Mouse (Mus musculus): Measurements from ENCODE around the gene Cfap57.

The Cfap57 gene

GRCm38 (mm10) chr4:118564062-118564925 lies 56.3 kb downstream of the Cfap57 start:
- no peak for DNase-seq (ENCODE audit: low spot score in 2 of 2)

DNA sequence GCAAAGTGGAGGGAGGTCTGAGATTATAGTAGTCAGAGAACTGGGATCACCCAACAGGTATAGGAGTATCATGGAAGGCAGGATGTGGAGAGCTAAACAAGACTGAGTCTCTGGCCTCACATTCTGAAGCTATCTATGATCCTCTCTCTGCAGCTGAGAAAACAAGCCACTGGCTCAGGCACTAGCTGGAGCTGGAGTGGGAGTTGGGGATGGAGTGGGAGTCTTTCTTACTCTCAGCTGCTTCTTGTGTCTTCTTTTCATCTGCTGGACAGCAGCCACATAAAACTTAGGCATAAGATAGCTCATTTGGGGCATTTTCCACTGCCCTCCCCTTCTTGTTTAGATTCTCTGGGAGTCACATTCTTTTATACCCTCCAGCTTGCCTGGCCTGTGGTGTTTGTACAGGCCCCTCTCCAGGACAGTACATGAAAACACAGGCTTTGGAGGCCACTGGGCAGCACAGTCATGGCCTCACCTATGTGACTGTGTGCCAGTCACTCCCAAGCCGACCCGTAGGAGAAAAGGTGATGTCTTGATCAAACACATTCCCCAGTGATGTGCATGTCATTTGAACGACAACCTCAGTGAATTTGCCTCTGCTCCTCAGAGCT lies 67.4 kb downstream of the Cfap57 start:
- no peak for DNase-seq (ENCODE audit: low spot score in 2 of 2)

GRCm38 (mm10) chr4:118548130-118548480 lies 72.5 kb downstream of the Cfap57 start:
- DNase-seq (ENCODE audit: low spot score in 2 of 2) = peak in 1 of 2 experiments; percentile 13

GRCm38 (mm10) chr4:118547424-118548129 lies 73.0 kb downstream of the Cfap57 start:
- peak; percentile 43 to 45 for DNase-seq (ENCODE audit: low spot score in 2 of 2)

GRCm38 (mm10) chr4:118544441-118545127 lies 76.0 kb downstream of the Cfap57 start:
- no peak for DNase-seq (ENCODE audit: low spot score in 2 of 2)

DNA sequence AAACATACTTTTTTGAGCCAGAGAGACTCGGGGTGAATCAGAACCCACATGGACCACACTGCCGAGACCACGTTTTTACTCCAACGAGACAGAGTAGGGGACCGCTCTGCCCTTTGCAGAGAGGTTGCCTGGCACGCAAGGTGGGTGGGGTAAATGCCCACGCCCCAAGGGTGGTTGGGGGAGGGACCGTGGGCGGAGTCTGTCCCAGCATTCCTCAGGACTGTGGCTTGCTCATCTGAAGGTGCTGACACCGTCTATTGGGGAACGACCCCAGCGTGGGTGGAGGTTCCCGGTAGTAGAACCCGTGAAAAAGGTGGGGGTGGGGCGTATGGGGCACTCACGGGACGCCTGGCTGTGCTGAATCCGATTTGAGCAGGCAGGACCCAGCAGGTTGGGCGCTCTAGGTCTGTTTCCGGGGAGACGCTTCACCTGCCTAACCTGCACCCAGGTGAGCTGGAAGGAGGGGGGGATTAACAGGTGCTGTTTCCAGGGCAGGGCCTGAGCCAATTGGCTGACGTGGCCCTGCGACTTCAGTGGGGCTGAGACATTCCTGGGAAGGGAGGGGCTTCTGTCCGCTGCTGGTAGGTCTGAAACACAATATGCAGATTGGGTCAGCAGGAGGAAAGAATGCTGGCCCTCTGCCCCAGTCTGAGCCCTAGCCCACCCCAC lies 76.9 kb downstream of the Cfap57 start, which contains the start of gene Tmem125:
TSS of gene Tmem125 (minus strand) at position 453 of the 669 bp plus-strand sequence.
- peak in 1 of 2 experiments; percentile 10 for DNase-seq (ENCODE audit: low spot score in 2 of 2)

GRCm38 (mm10) chr4:118543158-118543530 lies 77.4 kb downstream of the Cfap57 start:
- no peak for DNase-seq (ENCODE audit: low spot score in 2 of 2)

DNA sequence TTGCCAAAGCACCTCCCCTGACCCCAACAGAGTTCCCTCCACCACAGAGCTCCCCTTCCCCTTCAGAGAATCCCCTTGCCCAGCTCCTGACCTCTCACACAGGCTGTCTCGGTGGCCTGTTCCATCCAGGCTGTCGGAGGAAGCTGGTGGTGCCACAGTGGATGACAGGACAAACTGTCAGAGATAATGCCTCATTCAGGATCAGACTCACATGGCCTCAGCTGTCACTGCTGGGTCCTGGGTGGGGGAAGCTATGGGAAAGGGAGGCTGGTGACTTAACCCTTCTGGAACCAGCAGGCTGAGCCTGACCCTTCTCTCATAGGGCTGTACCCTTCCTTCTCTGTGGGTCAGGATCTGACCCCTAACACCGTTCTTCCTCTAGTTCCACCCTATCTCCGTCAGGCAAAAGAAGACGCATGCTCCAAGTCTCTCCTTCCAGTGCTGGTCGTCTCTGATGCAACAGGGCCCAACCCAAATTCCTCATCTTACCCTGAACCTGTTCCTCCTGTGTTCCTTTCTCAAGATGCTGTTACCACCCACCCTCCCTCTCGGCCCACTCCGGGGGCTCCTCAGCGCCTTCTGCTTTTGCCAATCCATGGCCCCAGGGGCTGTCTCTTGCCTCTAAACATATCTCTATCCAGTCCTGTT lies 77.9 kb downstream of the Cfap57 start:
- no peak for DNase-seq (ENCODE audit: low spot score in 2 of 2)

- no peak for DNase-seq (ENCODE audit: low spot score in 2 of 2)
Measured at GRCm38 (mm10) chr4:118539904-118540303, 80.7 kb downstream of the Cfap57 start.

DNA sequence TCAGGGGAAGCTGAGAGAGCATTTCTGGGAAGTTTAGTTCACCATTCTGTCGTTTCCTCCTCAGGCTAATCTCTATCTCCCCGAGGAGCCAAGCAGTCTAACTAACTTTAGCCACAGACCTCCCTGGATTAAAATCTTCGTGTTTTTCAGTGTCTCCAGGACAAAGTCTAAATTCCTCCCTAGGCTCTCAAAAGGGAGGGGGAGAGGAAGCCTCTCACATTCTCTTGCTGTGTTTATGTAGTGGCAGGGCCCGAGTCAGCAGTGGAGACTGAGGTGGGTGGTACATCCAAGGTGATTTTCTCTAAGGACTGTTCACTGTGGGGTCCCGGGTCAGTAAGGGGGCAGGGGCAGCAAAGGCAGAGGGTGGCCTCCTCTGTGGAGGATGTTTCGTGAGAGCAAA lies 82.8 kb downstream of the Cfap57 start:
- no peak for DNase-seq (ENCODE audit: low spot score in 2 of 2)

GRCm38 (mm10) chr4:118535610-118536009 lies 85.0 kb downstream of the Cfap57 start:
- DNase-seq (ENCODE audit: low spot score in 2 of 2) = no peak

DNA sequence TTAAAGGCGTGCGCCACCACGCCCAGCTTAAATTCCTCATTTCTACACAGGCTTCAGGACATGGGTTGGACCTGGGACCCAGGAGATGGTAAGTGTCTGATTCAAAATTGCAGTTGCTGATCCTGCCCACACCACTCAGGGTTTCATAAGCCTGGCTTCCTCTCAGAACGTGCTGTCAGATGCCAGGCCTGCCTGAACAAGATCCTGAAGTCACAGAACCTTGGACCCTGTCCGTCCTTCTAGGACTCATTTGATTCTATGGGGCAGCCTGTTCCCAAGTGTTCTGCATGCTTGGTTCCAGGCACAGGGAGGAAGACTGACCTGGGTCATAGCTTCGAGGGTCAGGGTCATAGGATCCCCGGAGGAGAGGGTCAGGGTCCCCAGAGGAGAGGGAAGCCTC lies 87.0 kb downstream of the Cfap57 start:
- no peak for DNase-seq (ENCODE audit: low spot score in 2 of 2)

- DNase-seq (ENCODE audit: low spot score in 2 of 2) = no peak
Measured at GRCm38 (mm10) chr4:118533156-118533555, 87.4 kb downstream of the Cfap57 start.

GRCm38 (mm10) chr4:118532663-118533062 lies 87.9 kb downstream of the Cfap57 start:
- no peak for DNase-seq (ENCODE audit: low spot score in 2 of 2)

DNA sequence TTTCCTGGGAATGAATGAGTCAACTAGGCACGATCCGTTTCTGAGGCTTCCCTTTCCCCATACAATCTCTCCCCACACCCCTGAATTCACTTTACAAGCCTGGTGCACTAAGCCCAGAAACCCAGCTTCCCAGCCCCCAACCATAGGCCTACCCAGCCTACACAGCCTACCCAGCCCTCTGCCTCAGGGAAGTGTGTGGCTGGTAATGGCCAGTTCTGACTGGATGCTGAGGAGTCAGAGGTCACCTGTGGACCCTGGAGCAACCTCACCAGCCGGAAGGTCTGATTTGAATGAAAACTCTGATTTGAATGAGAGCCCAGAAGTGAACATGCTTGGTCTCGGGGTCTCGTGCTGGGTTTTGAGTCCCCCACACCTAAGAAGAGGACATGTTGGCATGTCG lies 92.9 kb downstream of the Cfap57 start:
- DNase-seq (ENCODE audit: low spot score in 2 of 2) = no peak

DNA sequence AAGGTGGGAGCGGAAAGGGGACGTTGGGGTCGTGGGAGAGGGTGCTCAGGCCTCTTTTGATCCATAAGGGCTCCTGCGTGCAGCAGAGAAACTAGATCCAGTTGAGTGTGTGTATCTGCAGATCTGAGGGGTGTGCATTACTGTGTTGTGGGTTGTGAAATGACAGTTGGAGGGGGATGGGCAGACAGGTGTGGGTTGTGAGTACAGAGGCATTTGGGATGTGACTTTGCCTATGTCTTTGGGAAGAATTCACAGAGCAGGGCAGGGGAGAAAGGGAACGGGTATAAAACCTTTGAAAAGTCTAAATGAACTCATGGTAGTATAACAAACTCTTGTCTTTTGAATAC lies 93.3 kb downstream of the Cfap57 start:
- no peak for DNase-seq (ENCODE audit: low spot score in 2 of 2)

GRCm38 (mm10) chr4:118526408-118527334 lies 93.9 kb downstream of the Cfap57 start, which contains the start of gene 2610528J11Rik:
Gene 2610528J11Rik, plus strand, starts transcription at chr4:118526999.
- DNase-seq (ENCODE audit: low spot score in 2 of 2) = no peak

GRCm38 (mm10) chr4:118525779-118526178 lies 94.8 kb downstream of the Cfap57 start:
- no peak for DNase-seq (ENCODE audit: low spot score in 2 of 2)

GRCm38 (mm10) chr4:118523976-118524375 lies 96.6 kb downstream of the Cfap57 start:
- no peak for DNase-seq (ENCODE audit: low spot score in 2 of 2)

DNA sequence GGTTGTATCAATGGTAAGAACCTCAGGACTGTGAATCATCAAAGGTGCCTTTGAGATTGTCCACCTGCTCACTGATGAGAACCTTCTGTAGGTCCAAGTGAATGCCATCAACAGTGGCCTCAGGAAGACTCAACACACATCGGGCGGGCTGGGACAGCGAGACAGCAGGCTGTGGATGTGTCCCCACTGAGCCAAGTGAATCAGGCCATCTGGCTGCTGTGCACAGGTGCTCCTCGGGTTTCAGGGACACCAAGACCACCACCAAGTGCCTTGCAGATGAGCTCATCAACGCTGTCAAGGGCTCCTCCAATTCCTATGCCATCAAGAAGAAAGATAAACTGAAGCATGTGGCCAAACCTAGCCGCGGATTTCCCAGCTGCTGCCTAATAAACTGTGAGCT lies 98.3 kb downstream of the Cfap57 start:
- no peak for DNase-seq (ENCODE audit: low spot score in 2 of 2)
